Mouse (Mus musculus): ENCODE measurements at regions not wholly inside any gene's neighbourhood (a gene's known extent, or its start where the extent isn't known, plus 50 kb on each side); places are given as distances from the start of the nearest gene placed in this dataset.

DNA sequence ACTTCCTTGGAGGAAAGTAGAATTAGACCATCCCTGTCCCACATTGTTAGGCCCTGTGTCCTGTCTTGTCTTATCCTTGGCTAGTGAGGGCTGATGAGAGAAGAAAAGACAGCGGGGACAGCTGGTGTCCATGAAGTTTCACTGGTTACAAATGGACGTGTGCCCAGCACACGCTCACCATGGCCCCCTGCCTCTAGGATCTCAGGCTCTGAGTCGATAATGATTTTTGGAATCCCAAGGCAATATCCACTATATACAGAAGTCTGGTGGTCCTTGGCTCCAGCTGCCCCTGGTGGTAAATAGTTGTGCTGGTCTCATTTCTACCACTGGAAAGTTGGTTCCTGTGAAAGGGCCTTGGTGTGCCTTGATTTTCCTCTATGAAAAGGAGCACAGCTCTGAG lies 51.7 kb upstream of the F13a1 start:
- Histone ChIP-seq H3K4me2 (ENCODE audit: low read depth) (no peak overlapping the region), H3K4me3 (ENCODE audit: low read depth, low read length) (no peak overlapping the region), H3K27me3 (ENCODE audit: control insufficient read depth, insufficient read depth, low read length) (no peaks in the 10 kb centered on the region), H3K9me3 (ENCODE audit: control insufficient read depth, low read length) (no peaks in the 10 kb centered on the region), H3K36me3 (ENCODE audit: control insufficient read depth, insufficient read depth, low read length) (no peaks in the 10 kb centered on the region), H3K9ac (ENCODE audit: low read length) (no peak overlapping the region), H3K4me1 (ENCODE audit: control insufficient read depth, insufficient read depth, low read length) (no peaks in the 10 kb centered on the region), H3K27ac (ENCODE audit: low read depth, low read length) (no peak overlapping the region)
- 90% methylated on average over 4 of the region's 4 CpGs for WGBS
- ATAC-seq (ENCODE audit: insufficient read depth, low FRiP score, low TSS enrichment) (no peak), DNase-seq (ENCODE audit: low spot score) (no peak)
